Mouse (Mus musculus) heart, postnatal 4 days (tissue): ENCODE measurements at regions not wholly inside any gene's neighbourhood (a gene's known extent, or its start where the extent isn't known, plus 50 kb on each side); places are given as distances from the start of the nearest gene placed in this dataset.

Experiments used
- DNase-seq: peaks from one replicate; pipeline ENCODE4 v3.0.0; 2021
- microRNA-seq, 2 experiments: library from miRNA; unstranded; fragments of <30 nt; microRNA quantifications; one replicate each; pipeline ENCODE4 v1.2.0; 2021 to 2022

DNA sequence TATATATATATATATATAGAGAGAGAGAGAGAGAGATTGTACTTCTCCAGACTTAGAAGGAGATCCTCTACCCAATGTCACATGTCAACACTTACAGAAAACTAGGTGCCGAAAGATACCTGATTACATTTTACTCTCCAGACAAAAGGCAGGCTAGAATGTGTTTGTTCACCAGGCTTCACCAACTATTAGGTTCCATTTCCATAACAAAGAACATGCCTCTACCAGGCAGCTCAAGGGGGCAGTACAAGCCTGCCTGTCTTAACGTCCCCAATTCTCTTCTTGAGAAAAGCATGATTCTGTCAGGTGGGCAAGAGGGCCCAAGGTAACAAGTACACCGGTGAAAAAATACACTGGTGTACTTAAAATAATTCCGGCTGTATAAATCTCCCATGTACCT, 72.8 kb upstream of the Med14 start:
- DNase-seq = no peak

DNA sequence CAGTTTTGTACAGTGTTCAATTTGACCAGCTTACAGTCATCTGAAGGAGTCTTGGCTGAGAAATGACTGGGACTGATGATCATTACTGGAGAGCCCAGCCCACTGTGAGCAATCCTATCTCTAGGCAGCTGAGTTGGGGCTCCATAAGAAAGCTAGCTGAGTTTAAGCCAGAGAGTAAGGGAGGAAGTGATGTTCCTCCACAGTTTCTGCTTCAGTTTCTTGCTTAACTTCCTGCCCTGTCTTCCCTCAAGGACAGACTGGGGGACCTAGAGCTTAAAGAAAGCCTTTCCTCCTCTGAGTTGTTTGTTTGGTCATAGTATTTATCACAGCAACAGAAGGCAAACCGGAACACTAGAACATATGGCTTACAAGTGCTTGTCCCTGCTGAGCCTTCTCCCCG, 70.8 kb upstream of the Med14 start:
- DNase-seq = no peak

DNA sequence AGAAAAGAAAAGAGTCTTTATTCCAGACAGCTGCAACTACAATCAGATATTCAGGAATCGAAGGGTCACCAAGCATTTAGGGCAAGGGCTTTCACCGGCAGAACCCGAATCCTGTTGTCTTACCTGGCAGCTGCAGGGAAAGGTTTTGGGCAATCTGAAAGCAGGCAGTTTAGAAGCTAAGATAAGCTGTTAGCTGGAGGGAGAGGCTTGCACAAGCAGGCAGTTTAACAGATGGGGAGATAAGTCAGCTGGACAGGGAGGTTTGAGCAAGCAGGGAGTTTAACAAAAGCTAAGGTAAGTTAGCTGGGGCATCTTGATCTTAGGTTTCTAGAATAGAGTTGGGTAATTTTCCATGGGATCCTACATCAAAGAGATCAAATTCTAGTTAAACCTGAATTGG, 67.3 kb upstream of the Med14 start:
- DNase-seq = no peak

DNA sequence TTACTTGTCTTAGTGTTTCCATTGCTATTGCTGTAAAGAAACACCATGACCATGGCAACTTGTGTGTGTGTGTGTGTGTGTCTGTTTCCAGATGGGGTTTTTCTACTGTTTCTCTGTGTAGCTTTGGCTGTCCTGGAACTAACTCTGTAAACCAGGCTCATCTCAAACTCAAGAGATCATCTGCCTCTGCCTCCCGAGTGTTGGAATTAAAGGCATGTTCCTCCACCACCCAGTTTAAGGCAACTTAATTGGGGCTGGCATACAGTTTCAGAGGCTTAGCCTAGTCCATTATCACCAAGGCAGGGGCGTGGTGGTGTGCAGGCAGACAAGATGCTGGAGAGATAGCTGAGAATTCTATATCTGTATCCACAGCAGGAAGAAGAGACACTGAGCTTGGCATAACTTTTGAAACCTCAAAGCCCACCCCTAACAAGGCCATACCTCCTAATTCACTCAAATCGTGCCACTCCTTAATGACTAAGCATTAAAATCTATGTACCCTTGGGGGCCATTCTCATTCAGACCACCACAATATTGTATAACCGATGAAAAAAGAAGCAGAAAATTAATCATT, 65.5 kb upstream of the Med14 start:
- no peak for DNase-seq

DNA sequence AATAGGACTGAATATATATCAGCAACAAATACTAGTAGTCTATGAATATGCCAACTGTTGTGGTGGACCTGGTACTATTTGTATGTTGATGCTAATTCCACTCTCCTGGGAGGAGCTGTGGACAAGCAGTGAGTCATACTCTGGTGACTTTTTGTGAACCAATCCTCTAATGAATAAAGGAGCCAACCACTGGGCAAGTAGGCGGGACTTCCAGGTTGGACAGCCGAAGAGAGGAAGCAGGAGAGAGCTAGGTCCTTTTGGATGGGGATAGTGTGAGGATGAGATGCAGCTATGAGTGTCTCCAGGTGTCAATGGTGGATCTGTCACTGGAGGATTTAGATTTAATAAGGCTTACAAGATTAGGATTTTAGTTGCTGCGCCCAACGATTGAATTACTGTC, 64.8 kb upstream of the Med14 start:
- DNase-seq = no peak

DNA sequence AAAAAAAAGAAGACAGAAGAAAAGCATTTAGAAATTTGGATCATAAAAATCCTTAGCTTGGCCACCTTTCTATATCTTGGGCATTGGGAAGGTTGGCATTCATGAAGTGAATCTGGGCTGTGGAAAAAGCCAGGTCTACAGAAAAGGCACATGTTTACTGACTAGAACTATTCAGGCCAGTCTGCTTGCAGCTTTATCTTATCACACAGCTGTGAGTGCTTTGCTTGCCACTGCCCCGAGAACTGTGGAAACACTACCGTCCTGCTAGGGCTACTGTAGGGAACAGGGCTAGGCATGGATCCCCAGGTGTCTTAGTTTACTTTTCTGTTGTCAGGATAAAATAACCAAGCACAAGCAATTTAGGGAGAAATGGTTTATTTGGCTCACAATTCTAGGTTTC, 63.4 kb upstream of the Med14 start:
- no peak for DNase-seq

DNA sequence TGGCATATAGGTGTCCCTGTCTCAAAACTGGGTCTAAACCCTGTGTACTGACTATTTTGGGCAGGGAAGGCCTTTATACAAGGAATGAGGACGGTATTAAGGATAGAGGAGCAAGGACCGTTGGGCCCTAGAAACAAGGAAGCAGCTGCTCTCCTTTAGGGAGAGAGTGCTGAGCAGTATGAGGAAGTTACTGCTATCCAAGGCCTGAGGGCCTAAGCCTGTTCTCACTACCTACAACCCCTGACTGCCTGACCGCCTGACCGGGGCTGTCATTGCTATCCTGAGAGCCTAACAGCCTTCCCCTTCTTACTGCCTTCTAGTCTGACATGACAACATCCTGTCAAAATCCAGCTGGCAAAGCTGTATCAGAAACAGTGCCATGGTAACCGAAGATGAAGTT, 62.6 kb upstream of the Med14 start:
- no peak for DNase-seq

DNA sequence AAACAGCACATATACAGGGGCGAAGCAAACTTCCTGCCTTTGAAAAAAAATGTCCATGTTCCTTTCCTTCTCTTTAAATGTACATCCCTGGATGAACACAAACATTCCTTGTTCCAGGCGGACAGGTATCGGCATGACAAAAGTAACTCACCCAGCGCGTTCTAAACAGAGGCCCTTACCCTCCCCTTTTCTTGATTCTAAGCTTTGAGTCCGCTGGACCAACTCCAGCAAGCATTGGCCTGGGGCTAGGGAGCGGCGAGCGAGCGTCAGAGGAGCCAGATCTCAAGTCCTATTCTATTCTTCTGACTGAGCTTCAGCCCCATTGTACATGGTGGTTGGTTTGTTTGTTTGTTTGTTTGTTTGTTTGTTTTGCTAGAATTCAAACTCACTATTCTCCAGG, 60.9 kb upstream of the Med14 start:
- no peak for DNase-seq

DNA sequence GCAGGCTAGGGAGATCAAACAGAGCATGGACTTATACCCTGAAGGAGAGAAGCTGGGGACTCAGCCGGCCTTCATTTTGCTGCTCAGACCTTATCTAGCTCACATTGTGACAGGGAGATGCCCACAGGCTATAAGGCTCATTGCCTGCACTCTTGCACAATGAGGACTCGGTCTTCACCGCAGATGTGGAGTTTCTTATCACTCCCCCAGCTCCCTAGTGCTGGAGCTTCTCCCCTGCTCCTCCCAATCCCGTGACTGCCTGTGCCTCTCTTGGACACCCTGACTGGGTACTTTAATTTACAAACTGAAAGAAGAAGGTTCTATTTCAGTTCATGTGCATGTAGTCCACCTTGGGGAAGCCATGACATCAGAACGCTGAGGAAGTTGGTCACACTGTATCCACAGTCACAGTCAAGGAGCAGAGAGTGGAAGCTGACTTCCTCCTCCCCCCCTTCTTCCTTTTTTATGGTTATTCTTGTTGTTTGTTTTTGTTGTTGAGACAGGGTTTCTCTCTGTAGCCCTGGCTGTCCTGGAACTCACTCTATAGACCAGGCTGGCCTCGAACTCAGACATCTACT, 51.3 kb upstream of the Med14 start:
- DNase-seq = no peak

Small RNAs in the stretch of these regions (microRNA-seq; reads per million reads assigned to microRNA genes)
- gene Gm25063 = 0 reads per million in 2 experiments
